Mouse (Mus musculus) C2C12 (cell line): ENCODE data around the gene Hspb8.

Source experiments
- CTCF ChIP-seq: IDR thresholded peaks from one replicate; pipeline ENCODE4 v1.5.1; 2011; ENCODE audit not compliant: control insufficient read depth, insufficient read depth, insufficient read length
- FOSL1 ChIP-seq: IDR thresholded peaks from one replicate; pipeline ENCODE4 v1.8.0; 2011; ENCODE audit warnings: mild to moderate bottlenecking, low read length; ENCODE audit not compliant: poor library complexity, insufficient read depth, severe bottlenecking
- MAX ChIP-seq: IDR thresholded peaks from one replicate; pipeline ENCODE4 v1.6.1; 2011; ENCODE audit warnings: mild to moderate bottlenecking, control low read depth
- MYOD1 ChIP-seq: IDR thresholded peaks from one replicate; pipeline ENCODE4 v1.6.1; 2011; ENCODE audit warnings: low read depth; ENCODE audit not compliant: control insufficient read depth, insufficient read length
- MYOG ChIP-seq: IDR thresholded peaks from one replicate; pipeline ENCODE4 v1.6.1; 2011; ENCODE audit not compliant: control insufficient read depth, insufficient read length; ENCODE audit errors: extremely low read depth
- USF1 ChIP-seq: IDR thresholded peaks from one replicate; pipeline ENCODE4 v1.6.1; 2011; ENCODE audit warnings: low read depth, mild to moderate bottlenecking, control low read depth, moderate library complexity

DNA sequence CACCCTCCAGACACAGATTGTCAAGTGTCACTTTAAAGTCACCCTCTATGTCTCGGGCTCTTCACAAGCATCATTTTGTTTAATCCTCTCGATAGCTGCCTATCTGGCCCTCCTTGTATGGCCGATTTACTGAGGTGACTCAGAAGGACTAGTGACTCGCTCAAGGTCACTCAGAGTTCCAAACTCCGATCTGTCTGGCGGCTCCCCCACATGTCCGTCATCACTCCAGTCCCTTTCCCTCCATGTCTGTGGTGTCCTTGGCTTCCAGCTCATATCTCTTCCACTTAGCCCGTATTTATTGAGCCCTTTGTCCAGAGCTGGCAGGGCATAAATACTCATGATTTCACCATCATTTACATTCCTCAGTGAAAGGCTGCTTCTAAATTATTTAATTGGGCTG lies 28.2 kb upstream of the Hspb8 start:
- TF ChIP-seq CTCF: no peak
- no peak for TF ChIP-seq USF1
- no peak for TF ChIP-seq MYOD1
- TF ChIP-seq MAX: no peak
- no peak for TF ChIP-seq FOSL1
- TF ChIP-seq MYOG: no peak
